Mouse (Mus musculus) retina, embryonic 14.5 days (tissue): ENCODE results near the gene Mrps18c.

Source experiments
- DNase-seq: peaks from one replicate; pipeline ENCODE4 v3.0.0-alpha.2; 2015; ENCODE audit warnings: low spot score

Mrps18c gene

GRCm38 (mm10) chr5:100826531-100826930, 28.1 kb downstream of the Mrps18c start:
- no peak for DNase-seq

GRCm38 (mm10) chr5:100828701-100829100, 30.3 kb downstream of the Mrps18c start:
- no peak for DNase-seq

GRCm38 (mm10) chr5:100832680-100833079, 34.3 kb downstream of the Mrps18c start:
- no peak for DNase-seq

- no peak for DNase-seq
Observed at GRCm38 (mm10) chr5:100833841-100834240, 35.4 kb downstream of the Mrps18c start.

GRCm38 (mm10) chr5:100835862-100836538, 37.6 kb downstream of the Mrps18c start:
- DNase-seq, result no peak

GRCm38 (mm10) chr5:100837907-100838306, 39.5 kb downstream of the Mrps18c start:
- no peak for DNase-seq

GRCm38 (mm10) chr5:100844485-100844884, 46.1 kb downstream of the Mrps18c start:
- DNase-seq, result no peak

GRCm38 (mm10) chr5:100845485-100845847, 47.0 kb downstream of the Mrps18c start, which contains the start of gene Gpat3:
Gene Gpat3 (plus strand): TSS chr5:100845713.
- DNase-seq, result peak; percentile 49

- peak; percentile 54 for DNase-seq
Observed at GRCm38 (mm10) chr5:100845848-100846598, 47.6 kb downstream of the Mrps18c start.

- peak; percentile 41 for DNase-seq
Observed at GRCm38 (mm10) chr5:100846599-100846920, 48.1 kb downstream of the Mrps18c start.

GRCm38 (mm10) chr5:100847143-100847542, 48.7 kb downstream of the Mrps18c start:
- DNase-seq, result no peak

- DNase-seq, result no peak
Observed at GRCm38 (mm10) chr5:100853963-100854362, 55.5 kb downstream of the Mrps18c start.
